Mouse (Mus musculus) CH12.LX (cell line): ENCODE data around the gene Atg4d. TPM values are rescaled to one million over a fixed set of nuclear protein-coding genes. Genes with fewer than 3 reads are reported as not detected.

Experiments
- DNase-seq: peaks from one replicate; pipeline ENCODE4 v3.0.0-alpha.2; 2013; ENCODE audit errors: extremely low read depth
- H3K27ac ChIP-seq: 2 replicates; pipeline ENCODE4 v1.5.1; 2012; ENCODE audit warnings: low read depth, mild to moderate bottlenecking, control low read depth, moderate library complexity; ENCODE audit not compliant: insufficient read depth
- H3K27me3 ChIP-seq: replicated peaks from 2 replicates; pipeline ENCODE3; 2012; ENCODE audit warnings: inconsistent platforms
- H3K36me3 ChIP-seq, 2 experiments: replicated peaks in 1 of 2; 2 replicates each; pipeline versions ENCODE3 to v1.6.1; 2012; ENCODE audit warnings: inconsistent platforms in 1 of 2, low read length in 1 of 2, mild to moderate bottlenecking in 1 of 2, mixed read lengths in 1 of 2, moderate library complexity in 1 of 2; ENCODE audit not compliant: control insufficient read depth in 1 of 2, insufficient read depth in 1 of 2
- H3K4me1 ChIP-seq, 2 experiments: 2 replicates each; pipeline ENCODE4 v1.6.1; 2012; ENCODE audit warnings: inconsistent platforms in 1 of 2, moderate library complexity in 1 of 2; ENCODE audit not compliant: insufficient read depth in 2 of 2, control insufficient read depth in 1 of 2
- H3K4me2 ChIP-seq: 2 replicates; pipeline ENCODE4 v1.6.1; 2012; ENCODE audit warnings: low read depth, mild to moderate bottlenecking, control low read depth; ENCODE audit not compliant: poor library complexity, insufficient read depth, severe bottlenecking
- H3K4me3 ChIP-seq, 3 experiments: fragments of 150-350 bp in 1 of 3; sonication (generic) in 1 of 3; replicated peaks in 1 of 3; 2 replicates each; pipeline versions ENCODE3 to v1.5.1; 2011 to 2012; ENCODE audit warnings: low read depth in 2 of 3, low read length in 2 of 3, mild to moderate bottlenecking in 2 of 3, moderate library complexity in 2 of 3, control low read depth in 1 of 3, improper control_type of control experiment in 1 of 3, inconsistent platforms in 1 of 3, mixed read lengths in 1 of 3; ENCODE audit not compliant: poor library complexity in 1 of 3
- H3K79me2 ChIP-seq: replicated peaks from 2 replicates; pipeline ENCODE4 v1.6.1; 2012; ENCODE audit warnings: mild to moderate bottlenecking, moderate library complexity; ENCODE audit not compliant: control insufficient read depth, poor library complexity, insufficient read depth, severe bottlenecking; ENCODE audit errors: extremely low read depth
- H3K9ac ChIP-seq: 2 replicates; pipeline ENCODE4 v1.6.1; 2012; ENCODE audit warnings: low read depth, mild to moderate bottlenecking, control low read depth, moderate library complexity; ENCODE audit not compliant: insufficient read depth
- H3K9me3 ChIP-seq: replicated peaks from 2 replicates; pipeline ENCODE3; 2012; ENCODE audit warnings: low read length, inconsistent platforms, mixed read lengths
- BHLHE40 ChIP-seq: IDR thresholded peaks from 2 replicates; pipeline ENCODE4 v1.6.1; 2011; ENCODE audit warnings: mild to moderate bottlenecking, low read depth, low read length, improper control_type of control experiment
- CHD1 ChIP-seq: IDR thresholded peaks from 2 replicates; pipeline ENCODE4 v1.6.1; 2012; ENCODE audit warnings: low read depth, low read length, improper control_type of control experiment, inconsistent platforms
- CHD2 ChIP-seq: IDR thresholded peaks from 2 replicates; pipeline ENCODE4 v1.6.1; 2011; ENCODE audit warnings: low read length, improper control_type of control experiment
- CTCF ChIP-seq, 2 experiments: IDR thresholded peaks in 1 of 2; conservative IDR thresholded peaks in 1 of 2; 2 replicates each; pipeline ENCODE4 v1.5.1; 2011 to 2012; ENCODE audit warnings: low read depth in 2 of 2, low read length in 2 of 2, improper control_type of control experiment in 1 of 2, inconsistent platforms in 1 of 2, mild to moderate bottlenecking in 1 of 2, moderate library complexity in 1 of 2
- E2F4 ChIP-seq: IDR thresholded peaks from 2 replicates; pipeline ENCODE4 v1.6.1; 2011; ENCODE audit warnings: low read depth, low read length, improper control_type of control experiment; ENCODE audit not compliant: insufficient replicate concordance
- ELF1 ChIP-seq: IDR thresholded peaks from 2 replicates; pipeline ENCODE4 v1.6.1; 2014; ENCODE audit warnings: low read depth, mild to moderate bottlenecking, inconsistent platforms, low read length, improper control_type of control experiment
- EP300 ChIP-seq: IDR thresholded peaks from 2 replicates; pipeline ENCODE4 v1.6.1; 2011; ENCODE audit warnings: low read length, improper control_type of control experiment
- ETS1 ChIP-seq: conservative IDR thresholded peaks from 2 replicates; pipeline ENCODE4 v1.6.1; 2012; ENCODE audit warnings: low read depth, mild to moderate bottlenecking, inconsistent platforms, low read length, improper control_type of control experiment, moderate library complexity
- GABPA ChIP-seq: IDR thresholded peaks from 2 replicates; pipeline ENCODE4 v1.6.1; 2012; ENCODE audit warnings: low read depth, low read length, improper control_type of control experiment, inconsistent platforms; ENCODE audit not compliant: insufficient replicate concordance
- HCFC1 ChIP-seq: IDR thresholded peaks from 2 replicates; pipeline ENCODE4 v1.6.1; 2012; ENCODE audit warnings: low read depth, mild to moderate bottlenecking, inconsistent platforms, low read length, improper control_type of control experiment
- IRF4 ChIP-seq: IDR thresholded peaks from 2 replicates; pipeline ENCODE4 v1.6.1; 2014; ENCODE audit warnings: low read depth, mild to moderate bottlenecking, inconsistent platforms, low read length, improper control_type of control experiment
- JUN ChIP-seq: IDR thresholded peaks from 2 replicates; pipeline ENCODE4 v1.6.1; 2011; ENCODE audit warnings: low read depth, mild to moderate bottlenecking, low read length, improper control_type of control experiment, moderate library complexity; ENCODE audit not compliant: insufficient read depth
- JUND ChIP-seq: conservative IDR thresholded peaks from 2 replicates; pipeline ENCODE4 v1.6.1; 2011; ENCODE audit warnings: low read depth, low read length, improper control_type of control experiment
- KAT2A ChIP-seq: IDR thresholded peaks from 2 replicates; pipeline ENCODE4 v1.6.1; 2012; ENCODE audit warnings: low read length, improper control_type of control experiment, inconsistent platforms; ENCODE audit not compliant: insufficient replicate concordance
- MAFK ChIP-seq: IDR thresholded peaks from 2 replicates; pipeline ENCODE4 v1.6.1; 2011; ENCODE audit warnings: low read length, improper control_type of control experiment; ENCODE audit not compliant: insufficient replicate concordance
- MAX ChIP-seq: IDR thresholded peaks from 2 replicates; pipeline ENCODE4 v1.6.1; 2011; ENCODE audit warnings: low read length, improper control_type of control experiment
- MAZ ChIP-seq: IDR thresholded peaks from 2 replicates; pipeline ENCODE4 v1.6.1; 2012; ENCODE audit warnings: low read depth, mild to moderate bottlenecking, inconsistent platforms, low read length, improper control_type of control experiment, moderate library complexity
- MEF2A ChIP-seq: IDR thresholded peaks from 2 replicates; pipeline ENCODE4 v1.6.1; 2014; ENCODE audit warnings: low read depth, mild to moderate bottlenecking, inconsistent platforms, low read length, improper control_type of control experiment, borderline replicate concordance
- MXI1 ChIP-seq: IDR thresholded peaks from 2 replicates; pipeline ENCODE4 v1.6.1; 2011; ENCODE audit warnings: mild to moderate bottlenecking, low read depth, low read length, improper control_type of control experiment
- MYC ChIP-seq: IDR thresholded peaks from 2 replicates; pipeline ENCODE4 v1.6.1; 2011; ENCODE audit warnings: low read depth, mild to moderate bottlenecking, improper control_type of control experiment, low read length
- NELFE ChIP-seq: IDR thresholded peaks from 2 replicates; pipeline ENCODE4 v1.6.1; 2011; ENCODE audit warnings: low read depth, low read length, improper control_type of control experiment
- NRF1 ChIP-seq: IDR thresholded peaks from 2 replicates; pipeline ENCODE4 v1.6.1; 2014; ENCODE audit warnings: low read depth, mild to moderate bottlenecking, inconsistent platforms, low read length, improper control_type of control experiment, moderate library complexity
- PAX5 ChIP-seq: IDR thresholded peaks from 2 replicates; pipeline ENCODE4 v1.6.1; 2012; ENCODE audit warnings: low read length, inconsistent platforms, mixed read lengths
- POLR2A ChIP-seq: IDR thresholded peaks from 2 replicates; pipeline ENCODE4 v1.6.1; 2011; ENCODE audit warnings: low read depth, mild to moderate bottlenecking, improper control_type of control experiment, low read length
- POLR2AphosphoS2 ChIP-seq: IDR thresholded peaks from 2 replicates; pipeline ENCODE4 v1.6.1; 2011; ENCODE audit warnings: low read depth, low read length, improper control_type of control experiment
- RAD21 ChIP-seq: IDR thresholded peaks from 2 replicates; pipeline ENCODE4 v1.6.1; 2011; ENCODE audit warnings: low read depth, mild to moderate bottlenecking, low read length, improper control_type of control experiment, moderate library complexity
- RCOR1 ChIP-seq: conservative IDR thresholded peaks from 2 replicates; pipeline ENCODE4 v1.6.1; 2012; ENCODE audit warnings: low read depth, mild to moderate bottlenecking, inconsistent platforms, low read length, improper control_type of control experiment
- SIN3A ChIP-seq: IDR thresholded peaks from 2 replicates; pipeline ENCODE4 v1.6.1; 2012; ENCODE audit warnings: low read length, improper control_type of control experiment, inconsistent platforms
- SMC3 ChIP-seq: IDR thresholded peaks from 2 replicates; pipeline ENCODE4 v1.6.1; 2011; ENCODE audit warnings: low read depth, low read length, improper control_type of control experiment
- TBP ChIP-seq: conservative IDR thresholded peaks from 2 replicates; pipeline ENCODE4 v1.6.1; 2011; ENCODE audit warnings: low read depth, low read length, improper control_type of control experiment
- TCF12 ChIP-seq: IDR thresholded peaks from 2 replicates; pipeline ENCODE4 v1.6.1; 2014; ENCODE audit warnings: low read depth, mild to moderate bottlenecking, inconsistent platforms, low read length, improper control_type of control experiment
- UBTF ChIP-seq: IDR thresholded peaks from 2 replicates; pipeline ENCODE4 v1.6.1; 2012; ENCODE audit warnings: low read depth, mild to moderate bottlenecking, inconsistent platforms, low read length, improper control_type of control experiment, moderate library complexity
- USF1 ChIP-seq: IDR thresholded peaks from 2 replicates; pipeline ENCODE4 v1.6.1; 2014; ENCODE audit warnings: low read depth, mild to moderate bottlenecking, inconsistent platforms, low read length, improper control_type of control experiment
- USF2 ChIP-seq: conservative IDR thresholded peaks from 2 replicates; pipeline ENCODE4 v1.6.1; 2011; ENCODE audit warnings: low read depth, low read length, improper control_type of control experiment
- ZC3H11A ChIP-seq: IDR thresholded peaks from 2 replicates; pipeline ENCODE4 v1.6.1; 2012; ENCODE audit warnings: low read depth, mild to moderate bottlenecking, inconsistent platforms, low read length, improper control_type of control experiment
- ZKSCAN1 ChIP-seq: IDR thresholded peaks from 2 replicates; pipeline ENCODE4 v1.6.1; 2012; ENCODE audit warnings: low read depth, inconsistent platforms, low read length, improper control_type of control experiment, borderline replicate concordance
- ZMIZ1 ChIP-seq: IDR thresholded peaks from 2 replicates; pipeline ENCODE4 v1.6.1; 2012; ENCODE audit warnings: low read depth, mild to moderate bottlenecking, inconsistent platforms, low read length, improper control_type of control experiment
- ZNF384 ChIP-seq: IDR thresholded peaks from 2 replicates; pipeline ENCODE4 v1.6.1; 2012; ENCODE audit warnings: low read depth, low read length, improper control_type of control experiment, inconsistent platforms
- dilution Hi-C: fragments of 300-500 bp; cut with MboI; formaldehyde crosslinking; loops from 2 replicates; pipeline ENCODE4 v1.14.3; 2020; ENCODE audit warnings: low sequenced_read_pairs; ENCODE audit not compliant: extremely low pct_unique_long_range_greater_than_20kb, extremely low pct_ligation_motif_present
- in situ Hi-C: fragments of 300-500 bp; cut with MboI; formaldehyde crosslinking; loops from 3 replicates; pipeline ENCODE4 v1.14.3; 2019; ENCODE audit warnings: low sequenced_read_pairs, low pct_ligation_motif_present, low pct_unique_long_range_greater_than_20kb, mixed read lengths
- polyA plus RNA-seq: library from polyadenylated mRNA; unstranded; fragments of >175 nt; gene quantifications from 2 replicates; pipeline ENCODE4 v1.2.1, GENCODE M21; 2012; ENCODE audit warnings: low read depth; ENCODE audit not compliant: insufficient read length
- total RNA-seq, 2 experiments: library from RNA; depleted of rRNA; stranded (reverse); fragments of 300-350 nt in 1 of 2; fragments of >200 nt in 1 of 2; gene quantifications; 2 replicates each; pipeline ENCODE4 v1.2.3; 2012 to 2014

Gene Atg4d
- total and polyA plus RNA-seq, 3 experiments: 7.7 to 14.3 (median 10.3) TPM

GRCm38 (mm10) chr9:21291022-21291787 lies 26.1 kb downstream of the Atg4d start, which contains the start of gene Cdkn2d:
Gene Cdkn2d, minus strand, starts transcription at chr9:21291407.
- Histone ChIP-seq H3K27me3 (peaks cover 6% of the 10 kb centered on the region), H3K9me3 (no peaks in the 10 kb centered on the region), H3K4me3 (peak within 1 kb of the TSS; percentile 68 to 82 (median 74)), H3K4me2 (peak within 1 kb of the TSS; percentile 88), H3K36me3 (peaks cover 0 to 5% of the 10 kb centered on the region in 2 experiments), H3K27ac (peak within 1 kb of the TSS; percentile 39), H3K4me1 (peaks cover 9 to 32% of the 10 kb centered on the region in 2 experiments), H3K79me2 (peaks cover 17% of the 10 kb centered on the region), H3K9ac (peak within 1 kb of the TSS; percentile 53)
- TF ChIP-seq ZNF384 (peak; percentile 72), MXI1 (0 out of 2 replicates have a peak, but pooled peaks have one; percentile 32), ZC3H11A (no peak), JUND (peak; percentile 92), E2F4 (peak; percentile 95), ELF1 (peak; percentile 78), USF2 (no peak), ZMIZ1 (no peak; the same call in 1 of the 2 replicates), TBP (0 out of 2 replicates have a peak, but pooled peaks have one; percentile 58), BHLHE40 (peak; percentile 53), JUN (peak; percentile 89), CTCF (conservative IDR thresholded peaks at IDR 0.05 in 1 of 2, IDR thresholded peaks at IDR 0.05 in 1 of 2; ENCODE audit: low read depth in 2 of 2, low read length in 2 of 2) (peak in 1 of 2 experiments; percentile 55; a peak in 2 of 4 replicates), UBTF (no peak), ETS1 (peak; percentile 87), SMC3 (peak; percentile 35), ZKSCAN1 (no peak), MEF2A (0 out of 2 replicates have a peak, but pooled peaks have one; percentile 59), IRF4 (peak; percentile 69; the same call in 1 of the 2 replicates), MAZ (peak; percentile 85), CHD2 (peak; percentile 97), TCF12 (peak; percentile 63), MYC (peak; percentile 73; the same call in 1 of the 2 replicates), RAD21 (peak; percentile 49), NELFE (peak; percentile 83), POLR2A (peak; percentile 50), KAT2A (no peak), PAX5 (no peak), GABPA (no peak), RCOR1 (peak; percentile 88), MAX (no peak), EP300 (peak; percentile 83), NRF1 (peak; percentile 68), SIN3A (peak; percentile 92), POLR2AphosphoS2 (no peak), USF1 (no peak), MAFK (peak; percentile 27; the same call in 1 of the 2 replicates), CHD1 (no peak), HCFC1 (peak; percentile 66)
- dilution Hi-C loops: no loop called here
- peak; percentile 100 for DNase-seq
- in situ Hi-C loops: no loop called here
